Mouse (Mus musculus) adrenal gland, adult 18-20 months (tissue): ENCODE data around the gene Per1. TPM values are rescaled to one million over a fixed set of nuclear protein-coding genes. Genes with fewer than 3 reads are reported as not detected.
"Not testable (repeated sequence)": the region's sequence is repeated elsewhere in the genome, so short reads cannot be mapped to it uniquely, and the experiment has no call there.

ENCODE experiments used
- DNase-seq, 2 experiments: peaks; one replicate each; pipeline ENCODE4 v3.0.0; 2021 to 2022; ENCODE audit warnings: low spot score in 2 of 2
- total RNA-seq, 2 experiments: library from RNA; stranded (reverse); gene quantifications; 1 replicate in 1 of 2; 2 replicates in 1 of 2; pipeline ENCODE4 v1.2.3; 2021

Per1 gene
- total RNA-seq, 2 experiments from 2014 or later, result 66.6 to 77.7 TPM

DNA sequence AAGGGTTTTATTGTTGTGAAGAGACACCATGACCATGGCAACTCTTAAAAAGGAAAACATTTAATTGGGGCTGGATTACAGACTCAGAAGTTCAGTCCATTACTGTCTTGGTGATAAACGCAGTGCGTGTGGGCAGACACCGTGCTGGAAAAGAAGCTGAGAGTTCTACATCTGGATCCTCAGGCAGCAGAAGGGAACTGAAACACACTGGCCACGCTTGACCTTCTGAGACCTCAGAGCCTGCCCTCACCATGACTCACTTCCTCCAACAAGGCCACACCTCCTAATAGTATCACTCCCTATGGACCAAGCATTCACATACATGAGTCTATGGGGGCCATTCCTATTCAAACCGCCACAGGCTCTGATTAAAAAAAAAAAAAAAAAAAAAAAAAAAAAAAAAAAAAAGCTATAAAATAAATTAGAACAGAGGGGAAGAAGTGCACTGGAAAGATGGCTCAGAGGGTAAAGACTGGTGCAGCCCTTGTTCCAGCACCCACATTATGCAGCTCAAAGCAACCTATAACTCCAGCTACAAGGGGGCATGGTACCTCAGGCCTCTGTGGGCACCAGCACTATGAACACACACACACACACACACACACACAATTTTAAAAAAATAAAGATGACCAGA lies 16.1 kb upstream of the Per1 start:
- peak in 1 of 2 experiments; percentile 22 for DNase-seq

DNA sequence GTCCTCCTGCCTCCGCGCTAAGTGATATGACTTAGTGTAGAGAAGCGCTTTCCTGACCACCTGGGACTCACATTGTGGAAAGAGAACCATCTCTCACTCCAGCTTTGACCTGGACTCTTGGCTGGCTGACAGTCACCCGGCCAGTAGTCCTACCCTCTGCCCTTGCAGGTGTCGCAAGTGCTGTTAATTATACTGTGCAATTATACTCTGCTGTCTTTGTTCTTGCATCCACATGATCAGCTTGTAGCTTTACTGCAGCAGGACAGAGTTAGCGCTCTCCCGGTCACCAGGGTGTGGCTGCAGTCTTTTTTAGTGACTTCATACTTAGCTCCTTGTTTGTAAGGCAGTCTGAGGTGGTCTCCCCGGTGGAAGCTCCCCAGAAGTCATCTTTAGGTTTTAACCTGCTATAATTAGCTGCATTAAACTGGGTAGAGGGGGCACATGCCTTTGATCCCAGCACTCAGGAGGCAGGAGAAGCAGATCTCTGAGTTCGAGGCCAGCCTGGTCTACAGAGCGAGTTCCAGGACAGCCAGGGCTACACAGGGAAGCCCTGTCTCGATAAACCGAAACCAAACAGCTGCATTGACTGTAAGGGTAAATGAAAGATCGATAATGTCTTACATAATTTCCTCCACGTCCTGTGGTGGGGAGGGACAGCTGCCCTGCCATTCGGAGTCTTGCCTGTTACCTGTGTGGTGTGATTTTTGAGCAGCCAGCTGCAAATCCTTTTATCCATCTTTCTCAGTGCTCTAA lies 14.7 kb upstream of the Per1 start:
- no peak for DNase-seq

DNA sequence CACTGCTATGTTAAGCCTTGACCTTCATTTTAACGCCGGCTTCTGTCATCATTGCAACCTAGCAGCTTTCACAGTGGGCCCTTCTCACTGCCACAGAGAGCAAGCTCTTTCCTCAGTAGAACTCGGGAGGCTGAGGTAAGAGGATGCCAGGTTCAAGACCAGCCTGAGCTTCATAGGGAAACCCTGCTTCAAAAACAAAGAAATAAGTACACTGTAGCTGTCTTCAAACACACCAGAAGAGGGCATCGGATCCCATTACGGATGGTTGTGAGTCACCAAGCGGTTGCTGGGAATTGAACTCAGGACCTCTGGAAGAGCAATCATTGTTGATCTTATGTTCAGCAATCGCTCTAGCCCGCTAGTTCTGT lies 14.2 kb upstream of the Per1 start:
- DNase-seq, result no peak

DNA sequence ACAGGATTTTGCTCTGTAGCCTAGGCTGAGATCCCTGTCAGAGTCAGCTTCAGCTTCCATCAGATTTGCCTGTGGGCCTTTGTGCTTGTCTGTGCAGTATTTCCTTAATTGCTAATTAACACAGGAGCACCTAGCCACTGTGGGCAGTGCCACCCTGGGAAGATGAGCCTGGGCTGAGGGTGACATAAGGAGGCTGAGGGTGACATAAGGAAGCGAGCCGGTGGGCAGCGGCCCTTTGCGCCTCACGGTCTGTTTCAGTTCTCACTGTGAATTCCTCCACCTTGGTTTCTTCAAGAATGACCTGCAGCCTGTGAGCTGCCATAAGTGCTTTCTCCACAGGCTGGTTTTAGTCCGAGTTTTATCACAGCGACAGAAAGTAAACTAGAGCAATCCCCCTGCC lies 13.4 kb upstream of the Per1 start:
- DNase-seq, result no peak

DNA sequence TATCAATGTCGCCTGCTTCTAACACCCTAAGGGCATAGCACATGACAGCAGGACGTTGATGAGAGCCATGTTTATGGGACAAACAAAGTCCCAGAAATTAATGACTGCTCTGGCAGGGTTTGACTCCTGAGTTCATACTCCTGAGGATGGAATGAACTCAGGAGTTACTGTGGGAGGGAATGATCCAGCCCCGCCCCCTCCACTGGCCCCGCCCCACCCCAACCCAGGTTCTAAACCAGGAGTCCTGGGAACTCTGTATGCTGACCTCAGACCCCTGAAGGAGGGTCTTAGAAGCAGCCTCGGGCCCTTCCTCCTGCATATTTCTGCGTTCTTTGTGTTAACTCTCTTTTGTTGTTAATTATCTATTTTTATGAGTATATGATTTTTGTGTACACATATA lies 9.4 kb upstream of the Per1 start:
- peak in 1 of 2 experiments; percentile 16 for DNase-seq

DNA sequence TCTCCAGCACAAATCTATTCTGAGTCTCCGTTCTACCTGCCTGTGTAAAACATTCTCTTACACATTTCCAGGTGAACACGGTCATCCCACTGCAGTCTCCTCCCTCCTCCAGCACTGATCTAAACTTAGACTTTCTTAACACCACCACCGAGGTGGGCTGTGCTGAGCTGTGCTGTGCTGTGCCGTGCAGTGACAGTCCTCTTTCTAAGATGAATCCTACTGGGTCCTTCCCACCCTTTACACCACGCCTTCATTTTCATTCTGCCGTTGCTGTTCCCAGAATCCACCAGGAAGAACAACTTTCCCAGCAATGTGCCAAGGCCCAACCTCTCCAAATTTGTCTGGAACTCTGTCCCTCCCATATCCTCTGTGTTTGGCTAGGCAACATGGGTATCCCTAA lies 8.6 kb upstream of the Per1 start:
- peak in 1 of 2 experiments; percentile 12 for DNase-seq

DNA sequence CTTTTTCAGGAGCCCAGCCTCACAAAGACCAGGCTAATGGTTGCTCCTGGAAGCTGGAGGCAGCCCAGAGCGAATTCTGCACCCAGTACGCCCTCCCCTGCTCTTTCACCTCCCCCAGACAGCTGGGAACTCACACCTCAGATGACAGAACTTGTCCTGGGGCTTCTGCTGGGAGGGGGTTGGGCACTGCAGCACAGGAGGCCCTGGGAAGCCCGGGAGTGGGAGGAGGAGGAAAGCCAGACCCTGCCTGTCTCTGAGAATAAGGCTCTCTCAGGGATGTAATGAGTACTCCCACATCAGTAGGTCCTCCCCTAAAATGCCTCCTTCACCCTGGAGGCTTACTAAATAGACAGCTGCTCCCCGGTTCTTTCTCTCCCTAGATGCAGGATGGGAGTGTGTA lies 7.9 kb upstream of the Per1 start:
- DNase-seq, result peak in 1 of 2 experiments; percentile 20

DNA sequence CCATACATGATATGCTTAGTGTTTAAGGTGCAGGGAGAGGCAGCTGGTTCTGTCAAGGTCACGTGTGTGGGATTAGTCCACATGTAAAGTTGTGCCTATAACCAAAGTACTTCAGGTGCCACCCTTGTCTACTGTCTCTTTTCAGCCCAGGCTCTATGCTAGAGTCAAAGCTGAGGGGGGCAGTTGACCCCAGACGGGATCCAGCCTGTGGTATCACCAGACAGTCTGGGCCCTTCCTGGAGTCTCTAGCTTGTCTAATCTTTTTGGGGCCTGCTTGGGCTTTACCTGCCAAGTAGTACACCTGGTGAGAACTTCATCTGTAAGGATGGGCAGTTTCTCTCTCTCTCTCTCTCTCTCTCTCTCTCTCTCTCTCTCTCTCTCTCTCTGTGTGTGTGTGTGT lies 7.4 kb upstream of the Per1 start:
- DNase-seq, result peak in 1 of 2 experiments; percentile 14

DNA sequence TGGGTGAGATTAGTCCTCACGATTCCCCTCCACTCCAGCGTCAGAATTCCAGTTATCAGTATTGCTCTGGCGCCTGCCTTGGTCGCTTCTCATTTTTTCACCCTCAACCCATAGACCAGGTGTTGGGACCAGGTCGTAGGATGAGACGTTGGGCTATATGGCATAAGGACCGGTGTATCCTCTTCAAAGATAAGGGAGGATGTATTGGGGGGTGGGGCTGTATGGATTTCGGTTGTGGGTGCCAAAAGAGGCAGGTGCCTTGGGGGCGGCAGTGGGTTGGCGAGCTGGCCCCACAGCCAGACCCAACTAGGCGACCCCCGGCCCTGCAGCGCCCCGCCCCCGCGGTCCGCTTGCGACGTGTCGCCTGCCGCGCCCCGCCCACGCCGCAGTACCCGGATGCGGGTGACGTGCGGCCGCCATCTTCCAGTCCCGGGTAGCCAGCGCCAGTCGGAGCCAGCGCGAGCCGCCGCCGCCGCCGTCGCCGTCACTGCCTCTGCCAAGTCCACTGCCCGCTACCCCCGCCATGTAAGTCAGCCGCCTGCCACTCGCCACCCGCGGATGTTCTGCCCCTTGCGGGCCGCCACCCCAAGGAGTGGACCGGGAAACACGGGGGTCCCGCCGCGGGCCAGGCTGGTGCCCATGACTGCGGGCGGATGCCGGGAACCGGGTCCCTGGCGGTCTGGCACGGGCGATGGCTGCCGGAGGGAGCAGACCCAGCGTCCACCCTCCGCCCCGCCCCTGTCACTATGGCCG lies 6.7 kb upstream of the Per1 start, which contains the start of gene Vamp2:
TSS of gene Vamp2 (plus strand) at position 388 of the 753 bp plus-strand sequence.
- peak; percentile 92 to 95 for DNase-seq

DNA sequence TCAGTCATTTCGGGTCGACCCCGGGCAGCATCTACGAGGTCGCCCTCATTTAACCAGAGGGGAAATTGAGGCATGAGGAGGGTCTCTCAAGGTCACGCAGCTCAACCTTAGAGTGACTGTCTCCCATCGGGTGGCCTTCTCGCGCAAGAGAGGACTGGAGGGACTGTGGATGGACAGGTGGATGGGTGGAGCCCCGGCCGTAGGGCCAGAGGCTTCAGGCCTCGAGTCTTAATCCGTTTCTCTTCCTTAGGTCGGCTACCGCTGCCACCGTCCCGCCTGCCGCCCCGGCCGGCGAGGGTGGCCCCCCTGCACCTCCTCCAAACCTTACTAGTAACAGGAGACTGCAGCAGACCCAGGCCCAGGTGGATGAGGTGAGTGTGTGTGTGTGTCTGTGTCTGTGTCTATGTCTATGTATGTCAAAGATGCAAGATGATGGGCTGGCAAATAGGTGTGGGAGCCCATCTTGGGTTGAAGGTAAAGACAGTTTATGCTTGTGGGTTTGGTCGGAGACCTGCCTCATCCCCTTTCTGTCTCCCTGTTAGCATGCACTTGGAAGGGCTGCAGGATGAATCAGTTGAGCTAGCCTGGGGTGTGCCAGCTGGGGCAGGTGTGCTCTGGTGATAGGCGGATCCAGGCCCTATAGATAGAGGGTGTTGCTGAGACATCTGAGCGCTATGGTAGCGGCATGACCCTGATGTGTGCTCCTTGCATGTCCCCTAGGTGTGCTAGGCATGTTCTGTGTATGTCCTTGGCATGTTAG lies 6.0 kb upstream of the Per1 start:
- peak in 1 of 2 experiments; percentile 23 for DNase-seq

DNA sequence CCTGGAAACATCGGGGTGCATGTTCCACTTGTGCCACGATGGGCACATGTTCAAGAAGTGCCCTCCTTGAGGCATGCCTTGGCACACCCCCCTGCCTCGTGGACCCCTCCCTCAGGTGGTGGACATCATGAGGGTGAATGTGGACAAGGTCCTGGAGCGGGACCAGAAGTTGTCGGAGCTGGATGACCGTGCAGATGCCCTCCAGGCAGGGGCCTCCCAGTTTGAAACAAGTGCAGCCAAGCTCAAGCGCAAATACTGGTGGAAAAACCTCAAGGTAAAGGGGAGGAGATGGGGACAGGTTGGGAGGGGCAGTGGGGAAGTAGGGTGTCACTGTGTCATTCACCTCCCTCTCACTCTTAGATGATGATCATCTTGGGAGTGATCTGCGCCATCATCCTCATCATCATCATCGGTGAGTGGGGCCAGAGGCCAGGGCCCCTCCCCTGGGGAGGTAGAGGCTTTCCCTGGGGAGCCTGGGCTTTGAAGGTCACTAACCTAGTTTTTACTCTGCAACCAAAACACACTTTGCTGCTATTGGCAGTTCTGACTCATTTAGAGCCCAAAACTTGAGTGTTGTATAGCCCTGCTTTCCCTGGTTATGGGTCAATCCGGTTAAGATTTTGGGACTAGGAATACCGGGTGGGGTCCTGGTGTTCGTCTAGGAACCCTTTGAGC lies 5.3 kb upstream of the Per1 start:
- no peak for DNase-seq

DNA sequence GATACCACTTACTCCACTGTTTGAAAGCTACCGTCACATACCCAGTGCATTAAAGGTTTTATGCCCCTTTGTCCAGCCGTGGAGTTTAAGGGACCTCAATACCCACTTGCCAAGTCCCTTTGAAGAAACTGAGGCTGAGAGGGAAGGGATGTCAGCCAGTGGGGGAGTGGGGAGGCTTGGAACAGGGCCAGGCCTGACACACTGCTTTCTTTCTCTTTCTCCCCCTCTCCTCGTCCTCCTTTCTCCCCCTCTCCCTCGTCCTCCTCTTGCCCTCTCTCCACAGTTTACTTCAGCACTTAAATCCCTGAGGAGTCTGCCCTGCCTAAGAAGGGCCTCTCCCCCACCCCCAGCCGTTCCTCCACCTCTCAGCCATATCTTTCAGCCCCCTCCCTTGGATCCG lies 4.7 kb upstream of the Per1 start:
- peak in 1 of 2 experiments; percentile 20 for DNase-seq

DNA sequence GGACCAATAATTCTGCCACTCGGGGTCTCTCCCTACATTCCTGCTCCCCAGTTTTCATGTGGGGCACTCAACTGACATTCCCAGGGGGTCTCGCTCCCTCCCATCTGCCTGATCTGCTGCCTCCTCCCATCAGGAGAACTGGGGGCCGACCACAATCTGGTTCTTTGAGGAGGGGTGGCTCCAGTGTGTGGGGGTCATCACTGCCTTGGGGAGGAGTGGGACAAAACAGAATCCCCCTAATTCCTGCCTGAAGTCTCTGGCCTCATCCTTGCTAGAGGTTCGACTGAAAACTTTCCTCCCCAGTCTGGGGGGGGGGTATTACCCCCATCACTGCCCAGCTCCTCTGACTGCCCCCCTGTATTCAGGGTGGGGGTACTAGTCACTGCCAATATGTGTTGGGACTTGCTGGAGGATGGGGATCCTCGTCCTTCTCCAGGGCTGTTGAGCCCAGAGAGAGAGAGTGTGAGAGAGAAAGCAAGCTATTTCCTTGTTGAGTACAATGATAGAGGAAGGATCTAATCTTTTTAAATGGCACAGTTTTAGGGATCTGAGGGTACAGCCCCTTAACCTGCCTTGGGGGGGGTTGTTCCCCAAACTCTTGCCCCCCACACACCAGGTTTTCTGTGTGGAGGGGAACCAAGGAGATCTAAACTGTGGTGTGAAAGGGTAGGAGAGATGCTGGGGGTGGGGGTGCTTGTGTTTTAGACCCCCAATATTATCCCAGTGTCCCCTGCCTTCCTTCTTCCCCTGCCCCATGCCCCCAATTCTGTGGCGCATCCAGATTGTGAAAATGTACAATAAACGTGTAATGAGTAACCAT lies 3.2 kb upstream of the Per1 start:
- peak in 1 of 2 experiments; percentile 22 for DNase-seq

DNA sequence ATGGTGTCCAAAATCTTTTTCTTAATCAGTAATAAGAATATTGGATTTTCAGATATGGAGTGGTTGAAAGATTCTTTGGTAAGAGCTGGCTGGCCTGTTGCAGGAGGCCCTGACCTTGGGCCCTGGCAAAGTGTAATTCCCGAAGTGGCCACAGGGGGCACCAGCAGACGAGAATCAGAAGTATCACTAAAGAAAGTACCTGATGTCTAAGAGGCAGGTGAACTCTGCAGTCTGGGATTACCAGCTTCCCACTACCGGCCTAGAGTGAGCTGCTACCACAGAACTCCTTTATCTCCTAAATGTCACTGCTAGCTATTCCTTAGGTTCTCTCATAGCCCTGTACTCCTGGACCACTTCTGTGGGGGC lies 2.6 kb upstream of the Per1 start:
- peak; percentile 87 to 94 for DNase-seq

DNA sequence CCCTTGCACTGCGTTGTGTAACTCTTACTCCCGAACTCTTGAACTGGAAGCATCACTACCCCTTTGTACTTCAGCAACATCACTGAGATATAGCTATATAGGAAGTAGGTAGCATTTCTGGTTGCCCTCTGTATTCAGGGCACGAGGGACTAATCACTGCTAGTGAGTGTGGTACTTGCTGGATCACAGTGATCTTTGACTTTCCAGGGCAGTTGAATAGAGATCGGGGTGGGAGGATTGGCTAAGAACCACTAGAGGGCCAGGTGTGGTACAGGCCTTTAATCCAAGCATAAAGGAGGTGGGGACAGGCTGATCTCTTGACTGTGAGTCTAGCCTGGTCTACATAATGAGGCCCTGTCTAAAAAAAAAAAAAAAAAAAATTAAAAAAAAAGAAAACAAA lies 2.1 kb upstream of the Per1 start:
- DNase-seq, result no peak

DNA sequence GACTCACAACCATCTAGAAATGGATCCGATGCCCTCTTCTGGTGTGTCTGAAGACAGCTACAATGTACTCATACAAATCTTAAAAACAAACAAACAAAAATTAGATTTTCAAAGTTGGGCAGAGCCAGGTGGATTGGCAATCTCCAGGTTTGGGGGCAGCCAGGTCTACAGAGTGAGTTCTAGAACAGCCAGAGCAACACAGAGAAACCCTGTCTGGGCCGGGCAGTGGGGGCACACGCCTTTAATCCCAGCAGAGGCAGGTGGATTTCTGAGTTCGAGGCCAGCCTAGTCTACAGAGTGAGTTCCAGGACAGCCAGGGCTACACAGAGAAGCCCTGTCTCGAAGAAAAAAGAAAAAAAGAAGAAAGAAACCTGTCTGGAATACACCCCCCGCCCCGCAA lies 1.2 kb upstream of the Per1 start:
- DNase-seq, result not testable (repeated sequence)

DNA sequence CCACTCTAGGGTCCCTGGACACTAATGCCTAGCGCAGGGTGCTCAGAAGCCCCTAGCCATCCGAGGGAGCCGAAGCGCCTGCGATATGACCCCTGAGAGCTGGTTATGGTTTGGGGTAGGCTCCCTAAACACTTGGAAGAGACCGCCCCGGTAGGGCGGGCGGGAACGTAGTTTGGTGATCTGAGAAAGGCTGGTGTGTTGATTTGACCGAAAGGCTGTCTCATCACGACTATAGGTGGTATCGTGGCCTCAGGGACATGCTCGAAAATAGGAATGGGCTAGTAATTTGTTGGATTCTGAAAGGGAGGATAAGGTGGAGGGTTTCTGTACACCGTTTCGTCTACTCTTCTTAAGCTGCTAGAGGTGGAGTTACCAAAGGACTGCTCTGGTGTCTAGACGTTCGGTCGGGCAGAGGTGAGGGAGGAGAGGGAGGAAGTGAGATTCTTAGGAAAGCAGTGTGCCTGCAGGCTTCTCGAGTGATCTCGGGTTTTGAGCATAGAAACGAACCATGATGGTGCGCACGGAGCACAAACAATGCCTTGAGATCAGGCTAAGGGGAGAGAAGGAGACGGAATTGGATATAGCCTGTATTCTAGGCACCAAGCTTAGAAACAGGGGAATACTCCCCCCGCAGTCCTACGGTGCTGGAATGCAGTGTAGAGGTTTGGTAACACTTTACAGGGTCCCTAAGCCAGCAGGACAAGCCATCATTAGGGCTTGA lies 654 bp downstream of the Per1 start:
- peak in 1 of 2 experiments; percentile 35 for DNase-seq

DNA sequence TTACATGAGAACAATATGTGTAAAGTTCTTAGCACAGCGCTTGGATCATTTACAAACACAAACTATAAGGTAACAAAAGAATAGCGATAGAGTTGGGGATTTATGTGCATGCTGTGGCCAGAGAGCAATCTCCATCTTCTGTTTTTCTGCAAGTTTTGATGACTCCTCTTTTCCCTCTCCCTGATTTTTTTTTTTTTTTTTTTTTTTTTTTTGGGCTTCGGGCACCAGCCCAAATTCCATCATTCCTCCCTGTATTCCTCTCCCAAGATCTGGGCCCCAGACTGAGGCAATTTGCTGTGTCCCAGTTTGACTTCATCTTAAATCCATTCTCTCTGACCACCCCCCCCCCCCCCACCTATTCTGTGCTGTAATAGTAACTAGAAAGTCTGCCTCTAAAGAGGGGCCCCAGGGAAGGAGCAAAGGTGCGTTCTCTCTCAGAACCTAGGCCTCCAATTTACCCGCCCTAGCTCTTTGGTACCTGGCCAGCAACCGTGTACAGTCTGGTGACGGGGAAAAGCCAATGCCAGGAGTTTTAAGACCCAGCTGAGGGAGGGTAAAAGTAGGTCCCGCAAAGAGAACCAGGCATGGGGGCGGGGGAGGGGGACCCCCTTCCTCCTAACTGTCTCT lies 1.5 kb downstream of the Per1 start:
- DNase-seq, result no peak
